Mouse (Mus musculus) thymus, adult 18-20 months (tissue): ENCODE data around the gene Sept11.
A peak's percentile ranks its signal among the peaks of the same experiment; 100 is the strongest.

ENCODE experiments used
- DNase-seq, 2 experiments: peaks; one replicate each; pipeline ENCODE4 v3.0.0; 2022; ENCODE audit warnings: mixed read lengths in 2 of 2

Sept11 gene

GRCm38 (mm10) chr5:93183311-93183710, 90.1 kb downstream of the Sept11 start:
- no peak for DNase-seq

GRCm38 (mm10) chr5:93184548-93184947, 91.3 kb downstream of the Sept11 start:
- DNase-seq, result no peak

- no peak for DNase-seq
These were observed 96.4 kb downstream of the Sept11 start for GRCm38 (mm10) chr5:93189607-93190006.

GRCm38 (mm10) chr5:93190428-93190827, 97.2 kb downstream of the Sept11 start:
- DNase-seq, result no peak

- no peak for DNase-seq
These were observed 105.0 kb downstream of the Sept11 start for GRCm38 (mm10) chr5:93198232-93198631.

GRCm38 (mm10) chr5:93201181-93201580, 107.9 kb downstream of the Sept11 start:
- DNase-seq, result no peak

GRCm38 (mm10) chr5:93205371-93206108, 112.3 kb downstream of the Sept11 start:
- DNase-seq, result peak; percentile 75 to 84

GRCm38 (mm10) chr5:93206109-93207005, 113.1 kb downstream of the Sept11 start, which contains the start of the genes Ccni and 2010109A12Rik:
Gene Ccni, minus strand, starts transcription at chr5:93206495.
Gene 2010109A12Rik, plus strand, starts transcription at chr5:93206518.
- peak; percentile 89 to 92 for DNase-seq

GRCm38 (mm10) chr5:93207006-93207348, 113.7 kb downstream of the Sept11 start:
- DNase-seq, result peak in 1 of 2 experiments; percentile 18

GRCm38 (mm10) chr5:93207555-93207954, 114.3 kb downstream of the Sept11 start:
- DNase-seq, result no peak

GRCm38 (mm10) chr5:93218375-93218774, 125.1 kb downstream of the Sept11 start:
- no peak for DNase-seq

GRCm38 (mm10) chr5:93221661-93222060, 128.4 kb downstream of the Sept11 start:
- DNase-seq, result no peak

GRCm38 (mm10) chr5:93224549-93224948, 131.3 kb downstream of the Sept11 start:
- no peak for DNase-seq
